Mouse (Mus musculus) midbrain, embryonic 16.5 days (tissue): ENCODE measurements around the gene Dnpep. TPM values are rescaled to one million over a fixed set of nuclear protein-coding genes. Genes with fewer than 3 reads are reported as not detected.

ENCODE experiments used
- ATAC-seq: fragments of 200-750 bp; cut with Nextera tagmentation; 2 replicates; pipeline ENCODE4 v1.8.0; 2017; ENCODE audit warnings: moderate TSS enrichment
- H3K27ac ChIP-seq: fragments of 300-500 bp; sonication (generic); 2 replicates; pipeline ENCODE4 v1.5.1; 2014; ENCODE audit warnings: mild to moderate bottlenecking, low read length, mixed read lengths
- H3K27me3 ChIP-seq: fragments of 300-500 bp; sonication (generic); 2 replicates; pipeline ENCODE4 v1.6.1; 2014; ENCODE audit warnings: low read depth, low read length, mixed read lengths; ENCODE audit not compliant: control insufficient read depth, insufficient read depth
- H3K36me3 ChIP-seq: fragments of 300-500 bp; sonication (generic); 2 replicates; pipeline ENCODE4 v1.6.1; 2014; ENCODE audit warnings: mild to moderate bottlenecking, low read length, moderate library complexity, mixed read lengths; ENCODE audit not compliant: control insufficient read depth, insufficient read depth
- H3K4me1 ChIP-seq: fragments of 300-500 bp; sonication (generic); 2 replicates; pipeline ENCODE4 v1.6.1; 2014; ENCODE audit warnings: mild to moderate bottlenecking, low read length, mixed read lengths; ENCODE audit not compliant: control insufficient read depth, insufficient read depth
- H3K4me2 ChIP-seq: fragments of 300-500 bp; sonication (generic); 2 replicates; pipeline ENCODE4 v1.6.1; 2014; ENCODE audit warnings: mild to moderate bottlenecking, low read length, mixed read lengths
- H3K4me3 ChIP-seq: fragments of 300-500 bp; sonication (generic); 2 replicates; pipeline ENCODE4 v1.5.1; 2014; ENCODE audit warnings: low read depth, mild to moderate bottlenecking, low read length, moderate library complexity, mixed read lengths
- H3K9ac ChIP-seq: fragments of 300-500 bp; sonication (generic); 2 replicates; pipeline ENCODE4 v1.6.1; 2014; ENCODE audit warnings: low read depth, low read length, mixed read lengths
- H3K9me3 ChIP-seq: fragments of 300-500 bp; sonication (generic); replicated peaks from 2 replicates; pipeline ENCODE4 v1.6.1; 2014; ENCODE audit warnings: mild to moderate bottlenecking, low read length, mixed read lengths; ENCODE audit not compliant: control insufficient read depth, poor library complexity, severe bottlenecking
- WGBS: fragments of 180-500 bp; shearing (Covaris S2); extraction: QIAGEN DNeasy Blood & Tissue Kit; methylation state at CpG from one replicate; pipeline ENCODE4 v1.1.7; 2014; 5-methylcytosine and 5-hydroxymethylcytosine counted together
- polyA plus RNA-seq: library from polyadenylated mRNA; unstranded; fragments of >200 nt; fragmentation: Nextera tagmentation; extraction: Ambion mirVana; gene quantifications from 2 replicates; pipeline ENCODE4 v1.2.1, GENCODE M21; 2015

The Dnpep gene
- polyA plus RNA-seq, 1 experiment from 2014 or later: 145 TPM

DNA sequence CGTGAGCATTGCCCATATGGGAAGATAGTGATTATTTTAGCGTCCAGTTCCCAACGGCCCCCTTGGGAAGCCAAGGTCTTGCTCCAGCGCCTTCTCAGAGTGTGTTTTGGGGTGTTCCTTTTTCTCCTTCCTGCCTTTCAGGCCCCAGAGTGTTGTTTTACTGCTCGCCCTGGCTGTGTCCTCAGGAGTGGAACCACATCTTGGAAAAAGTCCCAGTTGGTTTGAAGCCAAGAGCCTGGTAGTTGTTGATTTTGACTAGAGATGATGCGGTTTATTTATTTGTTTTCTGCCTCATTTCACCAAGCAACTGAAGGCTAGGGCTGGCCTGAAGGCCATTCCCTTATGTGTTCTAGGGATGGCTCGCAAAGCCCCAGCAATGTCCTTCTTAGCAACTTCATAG, 39.5 kb upstream of the Dnpep start:
- Histone ChIP-seq H3K4me1 (peaks cover 4% of the 10 kb centered on the region), H3K9ac (no peak overlapping the region), H3K36me3 (no peaks in the 10 kb centered on the region), H3K27me3 (peaks cover 26% of the 10 kb centered on the region), H3K4me3 (no peak overlapping the region), H3K9me3 (no peaks in the 10 kb centered on the region), H3K27ac (no peak overlapping the region), H3K4me2 (no peak overlapping the region)
- ATAC-seq: no peak
- 74% methylated on average over 7 of the region's 7 CpGs for WGBS

DNA sequence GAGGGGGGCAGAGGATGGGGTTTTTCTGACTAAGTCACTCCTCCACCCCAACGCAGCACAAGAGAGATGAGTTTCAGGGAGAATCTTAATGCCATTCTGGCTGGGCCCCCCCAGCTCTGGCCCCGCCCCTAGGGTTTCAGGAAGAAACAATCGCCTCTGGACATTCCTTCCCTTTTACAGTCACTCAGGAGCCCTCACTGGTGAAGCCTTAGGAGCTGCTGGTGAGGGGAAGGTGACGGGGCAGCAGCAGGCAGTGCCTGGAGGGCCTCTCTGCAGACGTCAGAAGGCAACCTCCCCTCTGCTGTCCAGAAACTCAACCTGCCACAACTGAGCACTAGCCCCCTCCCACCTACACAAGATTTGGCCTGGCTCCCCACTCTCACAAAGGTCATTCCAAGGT, 31.5 kb upstream of the Dnpep start:
- Histone ChIP-seq H3K4me3 (no peak overlapping the region), H3K9me3 (no peaks in the 10 kb centered on the region), H3K9ac (no peak overlapping the region), H3K4me2 (no peak overlapping the region), H3K27ac (no peak overlapping the region), H3K36me3 (no peaks in the 10 kb centered on the region), H3K4me1 (no peaks in the 10 kb centered on the region), H3K27me3 (peaks cover 4% of the 10 kb centered on the region; the same call in 1 of the 2 replicates)
- no peak for ATAC-seq
- 53% methylated on average over 5 of the region's 5 CpGs for WGBS

GRCm38 (mm10) chr1:75347279-75347678, 29.5 kb upstream of the Dnpep start:
- no peak overlapping the region for H3K4me3 ChIP-seq
- ATAC-seq: no peak

GRCm38 (mm10) chr1:75345036-75345935, 27.5 kb upstream of the Dnpep start:
- no peak for ATAC-seq
- Histone ChIP-seq H3K9ac (no peak overlapping the region), H3K36me3 (no peaks in the 10 kb centered on the region), H3K4me2 (no peak overlapping the region; the same call in 1 of the 2 replicates), H3K4me3 (no peak overlapping the region), H3K27me3 (peaks cover 4% of the 10 kb centered on the region; the same call in 1 of the 2 replicates), H3K9me3 (no peaks in the 10 kb centered on the region), H3K27ac (no peak overlapping the region), H3K4me1 (0 out of 2 replicates have a peak, but pooled peaks cover 2% of the 10 kb centered on the region)
- 33% methylated on average over 20 of the region's 20 CpGs for WGBS

More at GRCm38 (mm10) chr1:75347279-75347678, 29.5 kb upstream of the Dnpep start:
- Histone ChIP-seq H3K9me3 (no peaks in the 10 kb centered on the region), H3K27ac (no peak overlapping the region), H3K4me2 (no peak overlapping the region), H3K36me3 (no peaks in the 10 kb centered on the region), H3K4me1 (0 out of 2 replicates have a peak, but pooled peaks cover 2% of the 10 kb centered on the region), H3K9ac (no peak overlapping the region), H3K27me3 (peaks cover 4% of the 10 kb centered on the region; the same call in 1 of the 2 replicates)
- 83% methylated on average over 5 of the region's 5 CpGs for WGBS

DNA sequence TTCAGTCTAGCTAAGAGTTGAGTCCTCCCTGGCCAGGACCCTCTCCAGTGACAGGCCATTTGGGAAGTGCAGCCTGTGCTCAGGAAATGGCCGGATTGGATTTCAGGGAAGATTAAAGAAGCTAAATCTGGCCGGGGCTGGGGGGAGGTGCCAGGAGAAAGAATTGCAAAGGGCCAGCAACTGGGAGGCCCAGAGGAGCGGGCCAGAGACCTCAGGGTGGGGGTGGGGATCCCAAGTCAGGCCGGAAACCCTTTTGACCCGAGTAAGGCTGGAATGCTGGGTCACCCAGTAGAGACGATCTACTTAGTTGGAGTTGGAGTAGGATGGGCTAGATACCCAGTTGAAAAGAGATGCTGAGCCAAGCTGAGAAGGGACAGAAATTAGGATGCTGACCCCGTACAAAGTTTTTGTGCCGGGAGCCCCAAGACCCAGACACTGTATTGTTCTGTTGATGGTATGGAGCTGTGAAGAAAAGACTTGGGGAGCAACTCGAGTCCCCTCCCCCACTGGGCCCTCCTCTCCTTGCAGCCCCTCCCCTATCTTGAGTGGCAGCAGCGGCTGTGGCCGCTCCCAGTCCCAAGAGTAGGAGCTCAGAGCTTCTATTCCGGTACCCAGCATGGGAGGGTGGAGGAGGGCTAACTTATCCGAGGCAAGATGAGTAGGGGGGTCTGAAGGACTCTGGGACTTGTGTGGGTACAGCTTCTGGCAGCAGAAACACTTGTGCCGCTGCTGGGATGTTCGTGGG, 26.7 kb upstream of the Dnpep start:
- WGBS: 6% methylated on average over 15 of the region's 15 CpGs
- no peak overlapping the region for H3K9ac ChIP-seq
- H3K27me3 ChIP-seq: peaks cover 4% of the 10 kb centered on the region; the same call in 1 of the 2 replicates
- H3K9me3 ChIP-seq: no peaks in the 10 kb centered on the region
- H3K4me3 ChIP-seq: no peak overlapping the region
- no peak overlapping the region for H3K27ac ChIP-seq
- peaks cover 5% of the 10 kb centered on the region; the same call in 1 of the 2 replicates for H3K4me1 ChIP-seq
- no peak overlapping the region; the same call in 1 of the 2 replicates for H3K4me2 ChIP-seq
- no peaks in the 10 kb centered on the region for H3K36me3 ChIP-seq
- no peak for ATAC-seq

DNA sequence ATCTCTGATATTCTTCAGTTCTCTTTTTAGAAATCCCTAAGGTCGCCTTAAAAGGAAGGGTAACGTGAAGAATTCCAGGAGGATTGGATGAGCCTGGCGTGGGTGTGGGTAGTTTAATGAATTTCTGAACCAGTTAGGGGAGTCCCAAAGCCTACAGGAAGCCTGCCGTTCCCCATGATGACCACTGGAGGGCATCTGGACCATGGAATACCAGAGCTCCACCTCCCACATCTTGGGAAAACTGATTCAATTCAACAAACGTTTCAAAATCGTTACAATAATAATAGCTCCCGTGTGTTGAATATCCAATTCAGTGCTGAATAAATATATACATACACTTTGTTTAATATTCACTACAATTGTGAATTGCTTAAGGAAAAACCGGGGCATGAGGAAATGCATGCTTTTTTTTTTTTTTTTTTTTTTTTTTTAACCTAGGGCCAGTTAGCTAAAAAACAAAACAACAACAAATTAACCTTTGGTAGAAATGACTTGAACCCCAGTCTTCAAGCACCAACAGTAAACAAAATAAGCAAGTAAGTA, 25.2 kb upstream of the Dnpep start:
- Histone ChIP-seq H3K9me3 (no peaks in the 10 kb centered on the region), H3K4me3 (no peak overlapping the region), H3K4me2 (no peak overlapping the region), H3K36me3 (no peaks in the 10 kb centered on the region), H3K9ac (no peak overlapping the region), H3K27ac (no peak overlapping the region), H3K4me1 (peaks cover 20% of the 10 kb centered on the region), H3K27me3 (peaks cover 4% of the 10 kb centered on the region; the same call in 1 of the 2 replicates)
- no peak for ATAC-seq
- 2% methylated on average over 8 of the region's 8 CpGs for WGBS

DNA sequence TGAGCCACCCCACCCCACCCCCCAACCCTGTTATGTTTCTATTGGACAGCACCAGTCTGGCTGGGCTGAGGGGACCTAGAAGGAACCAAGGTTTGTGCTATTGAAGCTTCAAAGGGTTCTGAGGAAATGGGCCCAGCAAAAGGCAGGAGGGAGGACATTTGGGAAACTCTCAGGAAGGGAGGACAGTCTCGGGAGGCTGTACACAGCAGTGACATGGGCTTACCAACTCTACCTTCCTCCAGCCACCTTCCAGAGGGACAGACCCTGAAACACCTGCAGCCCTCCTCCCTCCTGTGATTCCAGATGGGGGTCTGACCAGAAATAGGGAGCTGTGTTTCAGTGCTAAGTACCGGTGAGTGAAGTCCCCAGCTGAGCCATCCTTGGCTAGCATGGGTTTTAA, 22.7 kb upstream of the Dnpep start:
- Histone ChIP-seq H3K9ac (no peak overlapping the region), H3K36me3 (no peaks in the 10 kb centered on the region), H3K4me3 (no peak overlapping the region), H3K9me3 (no peaks in the 10 kb centered on the region), H3K27me3 (peaks cover 4% of the 10 kb centered on the region; the same call in 1 of the 2 replicates), H3K27ac (no peak overlapping the region), H3K4me2 (no peak overlapping the region), H3K4me1 (peaks cover 24% of the 10 kb centered on the region)
- 88% methylated on average over 2 of the region's 2 CpGs for WGBS
- no peak for ATAC-seq

DNA sequence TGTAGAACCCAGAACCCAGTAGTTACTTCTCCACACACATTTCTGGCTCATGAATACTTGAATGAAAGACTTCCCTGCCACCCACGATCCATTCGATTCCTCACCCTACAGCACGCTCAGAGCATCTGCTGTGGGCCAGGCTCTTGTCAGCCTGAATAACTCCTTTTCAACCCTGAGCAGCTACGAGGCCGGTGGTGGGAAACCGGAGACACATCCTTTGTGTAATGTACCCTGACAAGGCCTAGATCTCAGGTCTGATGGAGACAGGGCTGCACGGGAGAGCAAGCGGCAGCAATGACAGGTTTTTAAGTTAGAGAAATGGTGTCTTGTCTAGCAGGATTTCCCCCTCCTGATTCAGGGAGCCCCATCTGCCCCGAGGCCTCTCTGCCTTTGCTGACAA, 21.5 kb upstream of the Dnpep start:
- no peak overlapping the region for H3K4me3 ChIP-seq
- H3K4me2 ChIP-seq: no peak overlapping the region
- no peaks in the 10 kb centered on the region for H3K27me3 ChIP-seq
- H3K4me1 ChIP-seq: peaks cover 24% of the 10 kb centered on the region
- no peak overlapping the region; the same call in 1 of the 2 replicates for H3K9ac ChIP-seq
- ATAC-seq: peak; percentile 50
- H3K36me3 ChIP-seq: no peaks in the 10 kb centered on the region
- no peaks in the 10 kb centered on the region for H3K9me3 ChIP-seq
- H3K27ac ChIP-seq: peak overlapping the region; percentile 65
- 33% methylated on average over 9 of the region's 9 CpGs for WGBS
